Mouse (Mus musculus) adrenal gland, adult (tissue): ENCODE measurements around the gene Lrrn2.
"Not testable (repeated sequence)": the region's sequence is repeated elsewhere in the genome, so short reads cannot be mapped to it uniquely, and the experiment has no call there.

ENCODE experiments used
- DNase-seq, 2 experiments: peaks; one replicate each; pipeline ENCODE4 v3.0.0; 2022 to 2023; ENCODE audit warnings: low spot score in 1 of 2; ENCODE audit not compliant: inconsistent age in 2 of 2

The Lrrn2 gene

GRCm38 (mm10) chr1:132928032-132928906, 48.2 kb downstream of the Lrrn2 start:
- DNase-seq: no peak

- DNase-seq: no peak
Observed at GRCm38 (mm10) chr1:132928907-132929250, 48.8 kb downstream of the Lrrn2 start.

GRCm38 (mm10) chr1:132930291-132930690, 50.2 kb downstream of the Lrrn2 start:
- no peak for DNase-seq

GRCm38 (mm10) chr1:132932421-132932820, 52.3 kb downstream of the Lrrn2 start:
- no peak for DNase-seq

- peak in 1 of 2 experiments; percentile 36 for DNase-seq
Observed at GRCm38 (mm10) chr1:132934856-132935255, 54.8 kb downstream of the Lrrn2 start.

GRCm38 (mm10) chr1:132937296-132938030, 57.4 kb downstream of the Lrrn2 start:
- DNase-seq: no peak

- peak in 1 of 2 experiments; percentile 38 for DNase-seq
Observed at GRCm38 (mm10) chr1:132938975-132939374, 58.9 kb downstream of the Lrrn2 start.

GRCm38 (mm10) chr1:132945826-132946225, 65.8 kb downstream of the Lrrn2 start:
- DNase-seq: no peak

- DNase-seq: no peak
Observed at GRCm38 (mm10) chr1:132947811-132948210, 67.7 kb downstream of the Lrrn2 start.

- no peak for DNase-seq
Observed at GRCm38 (mm10) chr1:132956809-132957208, 76.7 kb downstream of the Lrrn2 start.

- peak; percentile 54 to 71 for DNase-seq
Observed at GRCm38 (mm10) chr1:132961751-132962150, 81.7 kb downstream of the Lrrn2 start.

- DNase-seq: peak; percentile 41 to 69
Observed at GRCm38 (mm10) chr1:132964106-132964505, 84.0 kb downstream of the Lrrn2 start.

GRCm38 (mm10) chr1:132964691-132965090, 84.6 kb downstream of the Lrrn2 start:
- no peak for DNase-seq

GRCm38 (mm10) chr1:132968659-132969058, 88.6 kb downstream of the Lrrn2 start:
- DNase-seq: peak; percentile 40 to 82

- DNase-seq: peak in 1 of 2 experiments; percentile 52
Observed at GRCm38 (mm10) chr1:132977402-132977801, 97.3 kb downstream of the Lrrn2 start.

- DNase-seq: no peak
Observed at GRCm38 (mm10) chr1:132981232-132981631, 101.2 kb downstream of the Lrrn2 start.

GRCm38 (mm10) chr1:132982728-132983127, 102.7 kb downstream of the Lrrn2 start:
- peak; percentile 39 to 77 for DNase-seq

- DNase-seq: not testable (repeated sequence)
Observed at GRCm38 (mm10) chr1:132988556-132989459, 108.7 kb downstream of the Lrrn2 start.
